Mouse (Mus musculus) lung, postnatal 14 days (tissue): Measurements from ENCODE around the gene Skint7.
"Not testable (repeated sequence)": the region's sequence is repeated elsewhere in the genome, so short reads cannot be mapped to it uniquely, and the experiment has no call there.

ENCODE experiments used
- DNase-seq: peaks from one replicate; pipeline ENCODE4 v3.0.0; 2021

Skint7 gene

DNA sequence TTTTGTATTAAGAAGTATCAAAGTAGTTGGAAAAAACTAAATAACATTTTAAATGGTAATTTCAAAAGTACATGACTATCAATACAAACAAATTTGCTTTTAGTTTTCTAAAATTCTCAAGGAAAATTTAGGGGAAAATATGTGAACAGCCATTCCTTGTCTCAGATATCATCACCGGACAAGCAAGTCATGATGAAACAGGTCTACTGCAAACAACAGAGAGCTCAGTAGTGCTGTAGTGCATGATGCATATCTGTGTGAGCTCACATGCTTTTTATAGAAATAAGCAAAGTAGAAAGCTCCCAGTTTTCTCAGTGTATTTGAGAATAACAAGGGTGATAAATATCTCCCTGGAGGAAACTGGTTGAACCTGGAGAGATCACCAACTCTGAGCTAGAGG, at the start of gene Skint7:
Skint7 (plus strand) TSS at position 301 of the 400 bp plus-strand sequence.
- no peak for DNase-seq

DNA sequence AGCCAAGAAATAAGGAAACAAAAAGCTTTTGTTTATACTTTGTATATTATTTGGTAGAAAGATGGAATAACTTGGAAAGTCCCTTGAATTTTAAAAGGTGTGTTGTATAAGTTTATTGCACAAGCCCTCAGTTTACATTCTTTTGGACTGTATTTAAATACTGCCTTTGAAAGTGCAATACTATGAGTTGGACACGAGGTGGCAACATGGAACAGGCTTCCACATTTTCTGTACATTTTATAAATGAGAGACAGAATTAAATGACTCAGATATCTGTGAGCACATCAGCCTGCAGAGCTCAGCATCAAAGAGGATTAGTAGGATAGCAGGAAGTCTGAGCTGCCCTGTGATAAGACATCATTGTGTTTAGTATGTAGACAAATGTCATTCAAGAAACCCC, 11.4 kb upstream of the Skint7 start:
- DNase-seq, result no peak

DNA sequence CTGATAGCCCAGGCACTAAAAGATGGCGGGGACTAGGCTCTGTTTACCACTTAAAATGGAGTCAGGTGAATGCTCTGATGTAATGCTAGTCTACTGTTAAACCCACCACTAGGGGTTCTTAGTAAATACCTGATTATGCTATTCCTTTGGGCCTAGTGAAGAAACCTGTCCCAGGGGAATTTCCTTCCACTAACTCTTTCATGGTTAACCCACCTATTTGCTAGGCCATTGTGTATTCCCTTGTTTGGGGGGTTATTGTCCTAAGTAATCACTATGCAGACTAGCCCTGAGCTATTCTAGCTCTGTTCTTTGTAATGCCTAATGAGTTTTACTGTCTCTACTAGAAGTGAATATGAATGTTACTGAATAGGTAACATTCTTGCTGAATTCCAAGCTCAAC, 9.5 kb upstream of the Skint7 start:
- DNase-seq, result not testable (repeated sequence)

DNA sequence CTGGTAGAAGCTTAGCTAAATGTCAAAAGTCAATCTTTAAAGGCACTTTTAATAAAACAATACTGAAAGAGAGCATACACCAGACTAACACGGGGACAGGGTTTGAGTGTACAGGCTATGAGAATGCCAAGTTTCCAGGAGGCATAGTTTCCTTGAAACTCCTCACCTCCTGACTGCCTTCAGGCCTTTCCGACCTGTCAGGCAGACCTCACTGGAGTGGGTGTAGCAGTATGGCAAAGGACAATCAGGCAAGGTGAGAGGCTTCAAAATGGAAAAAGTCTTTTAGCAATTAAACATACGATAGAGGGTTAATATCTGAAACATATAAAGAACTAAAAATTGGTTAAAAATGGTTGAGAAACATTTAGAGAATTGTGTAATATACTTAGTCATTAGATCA, 9.1 kb upstream of the Skint7 start:
- DNase-seq, result no peak

DNA sequence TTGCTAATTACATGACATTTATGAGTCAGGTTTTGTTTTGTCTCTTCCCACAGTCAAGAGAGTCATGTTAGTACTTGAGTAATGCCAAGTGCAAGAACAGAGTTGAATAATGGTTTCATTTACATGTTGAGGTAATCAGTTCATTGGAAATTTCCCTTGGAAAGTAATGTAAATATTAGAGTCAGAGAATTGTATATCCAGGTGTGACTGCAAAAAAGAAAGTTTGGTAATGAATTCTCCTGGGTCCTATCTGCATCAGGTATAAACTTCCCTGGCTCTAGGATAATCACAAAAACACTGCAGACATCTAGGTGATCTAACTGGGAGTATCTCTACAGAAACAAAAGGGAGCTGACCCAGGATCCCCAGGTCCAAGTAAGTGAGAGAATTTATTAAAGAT, 33.2 kb downstream of the Skint7 start, which contains the start of gene Skint1:
Skint1 (plus strand) TSS at position 301 of the 400 bp plus-strand sequence.
- DNase-seq, result no peak
